Mouse (Mus musculus): Measurements from ENCODE around the gene Tlk1. TPM values are rescaled to one million over a fixed set of nuclear protein-coding genes. Genes with fewer than 3 reads are reported as not detected.

The Tlk1 gene
- polyA plus RNA-seq, 1 experiment from 2014 or later: 39.4 TPM

DNA sequence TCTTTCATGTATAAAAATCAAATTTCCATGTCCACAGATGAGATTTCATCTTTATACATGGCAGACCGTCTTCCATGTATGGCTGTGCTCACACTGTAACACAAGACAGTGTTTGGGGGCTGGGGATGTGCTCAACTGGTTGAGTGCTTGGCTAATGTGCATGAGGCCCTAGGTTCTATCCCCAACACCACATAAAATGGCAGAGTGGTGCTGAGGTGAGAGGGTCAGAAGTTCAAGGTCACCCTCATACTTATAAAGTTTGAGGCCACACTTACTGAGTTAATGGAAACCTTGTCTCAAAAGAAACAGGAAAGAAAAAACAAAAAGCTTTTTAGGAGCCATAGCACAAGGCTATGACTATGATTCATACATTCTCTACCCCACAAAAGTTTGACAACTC lies 25.1 kb downstream of the Tlk1 start:
- no peak overlapping the region for H3K9ac ChIP-seq (ENCODE audit: low read depth, low read length)
- H3K4me3 ChIP-seq (ENCODE audit: low read depth, low read length): no peak overlapping the region

DNA sequence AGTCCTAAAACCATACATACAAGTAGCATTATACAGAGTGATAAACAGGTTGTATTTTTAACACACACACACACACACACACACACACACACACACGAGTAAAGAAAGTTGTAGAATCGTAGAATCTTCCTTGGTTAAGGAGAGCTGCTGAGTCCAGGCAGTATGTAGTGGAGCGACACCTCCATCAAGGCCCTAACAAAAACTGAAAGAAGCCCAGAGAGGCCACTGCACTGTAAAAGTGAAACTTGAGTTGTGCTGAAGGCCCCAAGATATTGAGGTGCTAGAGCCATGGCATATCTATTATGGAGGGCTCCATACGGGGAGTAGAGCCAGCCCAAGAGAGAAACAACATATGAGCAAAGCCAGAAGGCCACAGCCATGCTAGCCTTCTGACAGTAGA lies 32.3 kb downstream of the Tlk1 start:
- H3K36me3 ChIP-seq (ENCODE audit: control insufficient read depth, insufficient read depth, low read length): no peaks in the 10 kb centered on the region
- no peaks in the 10 kb centered on the region for H3K27me3 ChIP-seq (ENCODE audit: control insufficient read depth, insufficient read depth, low read length)
- WGBS (ENCODE audit: insufficient replicate concordance): 79% methylated on average over 4 of the region's 4 CpGs
- H3K4me2 ChIP-seq: no peak overlapping the region
- H3K9ac ChIP-seq (ENCODE audit: low read depth, low read length): no peak overlapping the region
- H3K4me1 ChIP-seq (ENCODE audit: control insufficient read depth, insufficient read depth, low read length): peaks cover 7% of the 10 kb centered on the region; the same call in 1 of the 2 replicates
- no peak for ATAC-seq (replicated peaks; ENCODE audit: insufficient number of reproducible peaks, low FRiP score, low TSS enrichment)
- H3K9me3 ChIP-seq (replicated peaks; ENCODE audit: control insufficient read depth, low read length): no peaks in the 10 kb centered on the region
- no peak overlapping the region for H3K4me3 ChIP-seq (ENCODE audit: low read depth, low read length)
- no peak overlapping the region for H3K27ac ChIP-seq (ENCODE audit: low read depth, low read length)

More for the DNA sequence above, 25.1 kb downstream of the Tlk1 start:
- no peak overlapping the region for H3K27ac ChIP-seq (ENCODE audit: low read depth, low read length)
- H3K4me1 ChIP-seq (ENCODE audit: control insufficient read depth, insufficient read depth, low read length): peaks cover 24% of the 10 kb centered on the region
- ATAC-seq (replicated peaks; ENCODE audit: insufficient number of reproducible peaks, low FRiP score, low TSS enrichment): no peak
- WGBS (ENCODE audit: insufficient replicate concordance): 91% methylated on average over 1 of the region's 1 CpGs
- no peaks in the 10 kb centered on the region for H3K36me3 ChIP-seq (ENCODE audit: control insufficient read depth, insufficient read depth, low read length)
- no peaks in the 10 kb centered on the region for H3K9me3 ChIP-seq (replicated peaks; ENCODE audit: control insufficient read depth, low read length)
- no peaks in the 10 kb centered on the region for H3K27me3 ChIP-seq (ENCODE audit: control insufficient read depth, insufficient read depth, low read length)
- H3K4me2 ChIP-seq: no peak overlapping the region

DNA sequence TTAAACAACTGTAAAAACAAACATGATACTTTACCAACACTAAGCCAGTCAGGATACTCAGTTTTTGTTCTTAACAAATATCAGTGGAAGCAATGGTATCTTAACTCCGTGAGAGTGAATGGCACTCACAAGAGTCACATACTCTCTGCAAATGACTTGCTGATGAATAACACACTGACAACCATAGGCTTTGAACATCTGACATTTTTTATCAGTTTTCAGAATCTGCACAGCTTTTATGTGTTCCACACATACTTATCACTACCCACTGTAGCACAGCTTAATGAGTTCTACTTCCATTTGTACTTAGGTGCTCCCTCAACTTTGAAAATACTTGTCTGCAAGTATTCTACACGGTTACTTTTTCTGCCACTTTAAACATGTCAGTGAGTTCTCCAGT lies 35.3 kb downstream of the Tlk1 start:
- ATAC-seq (replicated peaks; ENCODE audit: insufficient number of reproducible peaks, low FRiP score, low TSS enrichment): no peak
- WGBS (ENCODE audit: insufficient replicate concordance): 67% methylated on average over 2 of the region's 2 CpGs
- Histone ChIP-seq H3K27me3 (ENCODE audit: control insufficient read depth, insufficient read depth, low read length) (no peaks in the 10 kb centered on the region), H3K9me3 (replicated peaks; ENCODE audit: control insufficient read depth, low read length) (no peaks in the 10 kb centered on the region), H3K36me3 (ENCODE audit: control insufficient read depth, insufficient read depth, low read length) (no peaks in the 10 kb centered on the region), H3K4me3 (ENCODE audit: low read depth, low read length) (no peak overlapping the region), H3K4me1 (ENCODE audit: control insufficient read depth, insufficient read depth, low read length) (peaks cover 4% of the 10 kb centered on the region; the same call in 1 of the 2 replicates), H3K9ac (ENCODE audit: low read depth, low read length) (no peak overlapping the region), H3K27ac (ENCODE audit: low read depth, low read length) (no peak overlapping the region), H3K4me2 (no peak overlapping the region)

DNA sequence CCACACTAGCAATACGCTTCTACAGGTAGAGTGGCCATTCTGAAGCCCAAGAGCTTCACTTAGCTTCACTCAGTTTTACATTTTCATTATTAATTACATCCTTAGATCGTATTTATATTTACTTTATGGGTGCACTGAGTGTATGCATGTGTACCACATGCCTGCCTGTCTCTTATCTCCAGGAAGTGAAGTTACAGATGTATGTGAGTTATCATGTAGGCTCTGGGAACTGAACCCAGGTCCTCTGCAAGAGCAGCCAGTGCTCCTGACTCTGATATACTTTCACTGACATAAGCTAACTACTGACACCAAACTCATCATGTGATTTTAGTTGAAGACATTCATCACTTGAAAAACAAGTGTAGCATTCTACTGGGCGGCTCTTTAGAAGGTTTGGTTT lies 36.2 kb downstream of the Tlk1 start:
- no peak overlapping the region for H3K4me2 ChIP-seq
- H3K27me3 ChIP-seq (ENCODE audit: control insufficient read depth, insufficient read depth, low read length): no peaks in the 10 kb centered on the region
- H3K9ac ChIP-seq (ENCODE audit: low read depth, low read length): no peak overlapping the region
- H3K4me1 ChIP-seq (ENCODE audit: control insufficient read depth, insufficient read depth, low read length): peaks cover 7% of the 10 kb centered on the region; the same call in 1 of the 2 replicates
- no peaks in the 10 kb centered on the region for H3K36me3 ChIP-seq (ENCODE audit: control insufficient read depth, insufficient read depth, low read length)
- 94% methylated on average over 3 of the region's 3 CpGs for WGBS (ENCODE audit: insufficient replicate concordance)
- no peak for ATAC-seq (replicated peaks; ENCODE audit: insufficient number of reproducible peaks, low FRiP score, low TSS enrichment)
- H3K27ac ChIP-seq (ENCODE audit: low read depth, low read length): no peak overlapping the region
- no peak overlapping the region for H3K4me3 ChIP-seq (ENCODE audit: low read depth, low read length)
- no peaks in the 10 kb centered on the region for H3K9me3 ChIP-seq (replicated peaks; ENCODE audit: control insufficient read depth, low read length)

DNA sequence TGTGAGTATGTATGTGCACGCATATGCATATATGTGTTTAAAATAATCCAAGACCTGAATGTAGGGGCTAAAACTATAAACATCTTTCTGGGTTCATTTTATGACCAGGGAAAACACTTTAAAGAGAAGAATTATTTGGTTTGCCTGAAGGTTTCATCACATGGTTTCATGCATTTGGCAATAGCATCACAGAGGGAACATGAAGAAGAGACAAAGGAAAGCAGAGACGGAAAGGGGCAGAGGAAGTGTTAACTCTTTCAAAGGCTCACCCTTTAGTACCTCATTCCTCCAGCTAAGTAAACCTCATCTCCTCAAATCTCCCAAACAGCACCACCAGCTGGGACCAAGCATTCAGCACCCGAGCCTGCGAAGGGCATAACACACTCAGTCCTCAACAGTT lies 41.1 kb downstream of the Tlk1 start:
- no peak overlapping the region for H3K9ac ChIP-seq (ENCODE audit: low read depth, low read length)
- no peaks in the 10 kb centered on the region for H3K27me3 ChIP-seq (ENCODE audit: control insufficient read depth, insufficient read depth, low read length)
- H3K27ac ChIP-seq (ENCODE audit: low read depth, low read length): no peak overlapping the region
- ATAC-seq (replicated peaks; ENCODE audit: insufficient number of reproducible peaks, low FRiP score, low TSS enrichment): no peak
- WGBS (ENCODE audit: insufficient replicate concordance): 85% methylated on average over 4 of the region's 4 CpGs
- H3K4me1 ChIP-seq (ENCODE audit: control insufficient read depth, insufficient read depth, low read length): peaks cover 8% of the 10 kb centered on the region; the same call in 1 of the 2 replicates
- no peak overlapping the region for H3K4me3 ChIP-seq (ENCODE audit: low read depth, low read length)
- H3K4me2 ChIP-seq: no peak overlapping the region
- no peaks in the 10 kb centered on the region for H3K36me3 ChIP-seq (ENCODE audit: control insufficient read depth, insufficient read depth, low read length)
- no peaks in the 10 kb centered on the region for H3K9me3 ChIP-seq (replicated peaks; ENCODE audit: control insufficient read depth, low read length)

DNA sequence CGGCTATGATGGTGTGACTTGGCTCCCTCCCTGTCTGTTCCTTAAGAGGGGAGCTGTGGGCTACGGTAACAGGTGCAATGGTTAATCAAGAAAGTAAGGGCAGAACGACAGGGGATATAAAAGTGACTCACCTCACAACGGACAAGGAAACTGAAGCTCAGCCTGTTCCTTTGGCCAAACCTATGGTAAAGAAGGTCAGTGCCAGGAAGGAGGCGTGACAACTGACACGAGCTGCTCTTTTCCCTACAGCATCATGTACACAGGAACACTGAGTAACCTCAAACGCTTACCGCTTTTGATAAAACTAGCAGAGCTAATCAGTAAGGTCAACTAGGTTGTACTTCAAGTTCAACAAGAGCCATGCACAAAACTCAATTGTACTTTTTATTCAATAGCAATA lies 42.0 kb downstream of the Tlk1 start:
- H3K4me1 ChIP-seq (ENCODE audit: control insufficient read depth, insufficient read depth, low read length): peaks cover 6% of the 10 kb centered on the region; the same call in 1 of the 2 replicates
- no peak overlapping the region for H3K4me3 ChIP-seq (ENCODE audit: low read depth, low read length)
- H3K36me3 ChIP-seq (ENCODE audit: control insufficient read depth, insufficient read depth, low read length): no peaks in the 10 kb centered on the region
- no peaks in the 10 kb centered on the region for H3K27me3 ChIP-seq (ENCODE audit: control insufficient read depth, insufficient read depth, low read length)
- H3K9me3 ChIP-seq (replicated peaks; ENCODE audit: control insufficient read depth, low read length): no peaks in the 10 kb centered on the region
- no peak overlapping the region for H3K27ac ChIP-seq (ENCODE audit: low read depth, low read length)
- no peak overlapping the region for H3K9ac ChIP-seq (ENCODE audit: low read depth, low read length)
- WGBS (ENCODE audit: insufficient replicate concordance): 79% methylated on average over 8 of the region's 8 CpGs
- no peak for ATAC-seq (replicated peaks; ENCODE audit: insufficient number of reproducible peaks, low FRiP score, low TSS enrichment)
- no peak overlapping the region for H3K4me2 ChIP-seq

DNA sequence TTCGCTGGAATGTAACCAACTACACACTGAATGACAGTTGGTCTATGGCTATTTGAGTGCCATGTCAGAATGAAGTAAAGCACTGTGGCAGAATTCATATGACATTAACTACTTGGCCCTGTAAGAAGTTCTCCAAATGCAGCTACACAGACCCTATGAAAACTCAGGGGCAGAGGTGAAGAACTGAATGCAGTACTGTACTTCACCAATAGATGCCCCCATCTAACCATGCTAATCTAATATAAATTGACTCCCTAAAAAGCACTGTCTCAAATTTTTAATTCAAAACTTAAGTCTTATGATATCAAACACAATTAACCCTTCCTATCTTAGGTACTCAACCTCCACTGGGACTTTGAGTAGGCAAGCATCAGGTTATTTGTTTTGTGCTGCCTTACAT lies 45.9 kb downstream of the Tlk1 start:
- Histone ChIP-seq H3K4me2 (no peak overlapping the region), H3K27me3 (ENCODE audit: control insufficient read depth, insufficient read depth, low read length) (no peaks in the 10 kb centered on the region), H3K9ac (ENCODE audit: low read depth, low read length) (no peak overlapping the region), H3K4me3 (ENCODE audit: low read depth, low read length) (no peak overlapping the region), H3K36me3 (ENCODE audit: control insufficient read depth, insufficient read depth, low read length) (no peaks in the 10 kb centered on the region), H3K27ac (ENCODE audit: low read depth, low read length) (no peak overlapping the region), H3K4me1 (ENCODE audit: control insufficient read depth, insufficient read depth, low read length) (peaks cover 3% of the 10 kb centered on the region; the same call in 1 of the 2 replicates), H3K9me3 (replicated peaks; ENCODE audit: control insufficient read depth, low read length) (no peaks in the 10 kb centered on the region)
- ATAC-seq (replicated peaks; ENCODE audit: insufficient number of reproducible peaks, low FRiP score, low TSS enrichment): no peak
- 94% methylated on average over 1 of the region's 1 CpGs for WGBS (ENCODE audit: insufficient replicate concordance)

DNA sequence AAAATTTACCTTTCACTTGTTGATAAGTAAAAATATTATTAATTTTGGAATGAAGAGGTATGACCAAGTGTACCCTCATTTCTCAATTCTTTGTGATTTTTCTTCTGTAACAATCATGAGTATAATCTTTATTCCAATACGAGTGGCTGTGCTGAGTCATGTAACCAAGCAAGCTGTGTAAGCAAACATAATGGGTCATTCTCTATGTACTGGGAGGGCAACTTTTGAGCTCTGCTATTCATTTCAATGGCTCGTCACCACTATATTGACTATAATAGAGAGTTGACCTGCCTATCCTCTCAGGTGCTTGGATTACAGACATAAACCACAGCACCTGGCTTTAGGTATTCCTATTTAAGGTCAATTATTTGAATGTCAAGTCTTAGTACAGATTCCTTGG lies 48.8 kb downstream of the Tlk1 start:
- no peak overlapping the region for H3K4me3 ChIP-seq (ENCODE audit: low read depth, low read length)
- no peak overlapping the region for H3K27ac ChIP-seq (ENCODE audit: low read depth, low read length)
- H3K36me3 ChIP-seq (ENCODE audit: control insufficient read depth, insufficient read depth, low read length): no peaks in the 10 kb centered on the region
- H3K27me3 ChIP-seq (ENCODE audit: control insufficient read depth, insufficient read depth, low read length): no peaks in the 10 kb centered on the region
- WGBS (ENCODE audit: insufficient replicate concordance): 81% methylated on average over 2 of the region's 2 CpGs
- H3K9me3 ChIP-seq (replicated peaks; ENCODE audit: control insufficient read depth, low read length): no peaks in the 10 kb centered on the region
- ATAC-seq (replicated peaks; ENCODE audit: insufficient number of reproducible peaks, low FRiP score, low TSS enrichment): no peak
- 0 out of 2 replicates have a peak, but pooled peaks cover 3% of the 10 kb centered on the region for H3K4me1 ChIP-seq (ENCODE audit: control insufficient read depth, insufficient read depth, low read length)
- no peak overlapping the region for H3K9ac ChIP-seq (ENCODE audit: low read depth, low read length)
- no peak overlapping the region for H3K4me2 ChIP-seq

DNA sequence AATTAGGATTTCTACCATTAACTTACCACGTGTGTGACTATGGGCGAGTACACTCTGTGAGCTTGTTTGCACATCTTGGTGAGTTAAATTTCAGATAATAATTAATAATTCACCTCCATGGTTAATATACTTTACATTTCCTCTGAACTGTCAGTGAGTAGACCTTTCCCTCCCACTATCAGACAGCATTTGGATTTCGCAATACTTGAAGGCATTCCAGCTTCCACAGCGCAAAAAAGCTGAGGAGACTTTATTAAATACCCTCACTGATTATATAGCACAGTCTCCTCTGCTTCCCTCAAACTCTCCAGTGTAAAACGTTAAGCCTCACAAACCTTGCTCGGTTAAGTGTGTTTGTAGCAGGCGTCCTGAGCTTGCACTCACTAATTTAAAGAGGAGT lies 60.8 kb downstream of the Tlk1 start:
- Histone ChIP-seq H3K4me2 (no peak overlapping the region), H3K9me3 (replicated peaks; ENCODE audit: control insufficient read depth, low read length) (no peaks in the 10 kb centered on the region), H3K4me3 (ENCODE audit: low read depth, low read length) (no peak overlapping the region), H3K36me3 (ENCODE audit: control insufficient read depth, insufficient read depth, low read length) (no peaks in the 10 kb centered on the region), H3K9ac (ENCODE audit: low read depth, low read length) (no peak overlapping the region), H3K4me1 (ENCODE audit: control insufficient read depth, insufficient read depth, low read length) (no peaks in the 10 kb centered on the region), H3K27ac (ENCODE audit: low read depth, low read length) (no peak overlapping the region), H3K27me3 (ENCODE audit: control insufficient read depth, insufficient read depth, low read length) (no peaks in the 10 kb centered on the region)
- WGBS (ENCODE audit: insufficient replicate concordance): 80% methylated on average over 7 of the region's 7 CpGs
- no peak for ATAC-seq (replicated peaks; ENCODE audit: insufficient number of reproducible peaks, low FRiP score, low TSS enrichment)

All from heart, embryonic 11.5 days (tissue).